Mouse (Mus musculus): ENCODE results near the gene Tmem184b. TPM values are rescaled to one million over a fixed set of nuclear protein-coding genes. Genes with fewer than 3 reads are reported as not detected.

The Tmem184b gene
- polyA plus RNA-seq, 1 experiment = 19.1 TPM

- Histone ChIP-seq H3K27ac (ENCODE audit: control insufficient read depth, insufficient read depth, low read depth, low read length, poor library complexity) (no peak within 1 kb of the TSS; the same call in 1 of the 2 replicates), H3K4me1 (ENCODE audit: control insufficient read depth, insufficient read depth, low read length) (peaks cover 6% of the 10 kb centered on the region), H3K4me3 (replicated peaks; ENCODE audit: control insufficient read depth, low read depth, low read length) (peak within 1 kb of the TSS; percentile 65)
- TF ChIP-seq CTCF (IDR thresholded peaks at IDR 0.05; ENCODE audit: control insufficient read depth, insufficient read depth, low read length) (no peak), POLR2A (IDR thresholded peaks at IDR 0.05; ENCODE audit: borderline replicate concordance, control insufficient read depth, low read depth, low read length) (no peak)
- 47% methylated on average over 8 of the region's 8 CpGs for WGBS
Observed at GRCm38 (mm10) chr15:79346051-79346793, 57.1 kb downstream of the Tmem184b start, which contains the start of gene Maff. Gene Maff, plus strand, starts transcription at chr15:79346621.

DNA sequence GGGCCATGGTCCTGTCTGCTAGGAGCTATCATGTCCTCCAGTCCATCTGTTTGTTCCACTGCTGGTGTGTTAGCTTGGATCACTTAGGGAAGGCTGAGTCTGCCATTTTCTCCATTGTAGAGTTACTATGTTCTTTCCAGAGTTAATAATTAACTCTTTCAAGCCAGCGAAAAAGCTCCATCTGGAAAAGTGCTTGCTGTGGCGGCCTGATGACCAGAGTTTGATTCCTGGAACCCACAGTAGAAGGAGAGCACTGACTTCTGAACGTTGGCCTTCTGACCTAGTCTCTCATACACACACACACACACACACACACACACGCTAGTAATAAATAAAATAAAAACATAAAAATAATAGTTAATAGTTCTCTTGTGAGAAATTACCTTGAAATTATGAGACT, 58.7 kb downstream of the Tmem184b start:
- H3K27ac ChIP-seq (ENCODE audit: control insufficient read depth, insufficient read depth, low read depth, low read length, poor library complexity) = no peak overlapping the region
- TF ChIP-seq POLR2A (IDR thresholded peaks at IDR 0.05; ENCODE audit: borderline replicate concordance, control insufficient read depth, low read depth, low read length) (no peak), CTCF (IDR thresholded peaks at IDR 0.05; ENCODE audit: control insufficient read depth, insufficient read depth, low read length) (no peak)
- no peak overlapping the region for H3K4me3 ChIP-seq (replicated peaks; ENCODE audit: control insufficient read depth, low read depth, low read length)
- peaks cover 3% of the 10 kb centered on the region; the same call in 1 of the 2 replicates for H3K4me1 ChIP-seq (ENCODE audit: control insufficient read depth, insufficient read depth, low read length)
- 72% methylated on average over 4 of the region's 4 CpGs for WGBS

DNA sequence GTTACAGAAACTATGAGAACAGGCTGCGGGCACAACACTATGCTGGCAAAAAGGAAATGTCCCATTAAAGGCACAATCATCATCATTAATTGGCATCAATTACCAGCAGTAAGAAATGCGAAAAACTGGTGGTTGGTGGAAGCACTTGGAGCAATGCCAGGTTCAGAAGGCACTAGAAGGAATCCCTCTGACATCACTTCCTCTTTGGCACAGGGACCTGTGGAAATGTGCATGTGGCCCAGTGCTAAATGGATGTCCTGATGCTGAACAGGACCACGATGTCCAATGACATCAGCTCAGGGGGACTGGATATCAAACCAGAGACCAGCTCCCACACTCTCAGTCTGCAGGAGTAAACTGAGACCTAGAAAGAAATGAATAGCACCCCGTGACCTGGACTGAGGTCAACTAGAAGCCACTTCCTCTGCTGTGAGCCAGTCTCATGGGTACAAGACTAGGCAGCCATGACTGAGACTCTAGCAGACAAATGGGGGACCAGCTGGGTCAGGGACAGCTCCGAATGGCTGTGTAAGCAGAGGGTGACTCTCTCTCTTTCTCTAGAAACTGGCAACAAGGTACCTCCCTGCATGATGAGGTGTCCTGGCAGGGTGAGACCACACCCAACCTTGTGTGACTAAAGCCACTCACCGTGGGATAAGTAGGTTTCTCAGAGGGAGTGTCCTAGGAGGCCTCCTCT, 60.6 kb downstream of the Tmem184b start:
- Histone ChIP-seq H3K4me1 (ENCODE audit: control insufficient read depth, insufficient read depth, low read length) (peaks cover 3% of the 10 kb centered on the region; the same call in 1 of the 2 replicates), H3K27ac (ENCODE audit: control insufficient read depth, insufficient read depth, low read depth, low read length, poor library complexity) (no peak overlapping the region), H3K4me3 (replicated peaks; ENCODE audit: control insufficient read depth, low read depth, low read length) (no peak overlapping the region)
- 57% methylated on average over 6 of the region's 6 CpGs for WGBS
- TF ChIP-seq CTCF (IDR thresholded peaks at IDR 0.05; ENCODE audit: control insufficient read depth, insufficient read depth, low read length) = no peak
- TF ChIP-seq POLR2A (IDR thresholded peaks at IDR 0.05; ENCODE audit: borderline replicate concordance, control insufficient read depth, low read depth, low read length) = no peak

- no peak for TF ChIP-seq CTCF (IDR thresholded peaks at IDR 0.05; ENCODE audit: control insufficient read depth, insufficient read depth, low read length)
- no peak for TF ChIP-seq POLR2A (IDR thresholded peaks at IDR 0.05; ENCODE audit: borderline replicate concordance, control insufficient read depth, low read depth, low read length)
- 45% methylated on average over 5 of the region's 5 CpGs for WGBS
- no peak overlapping the region for H3K4me3 ChIP-seq (replicated peaks; ENCODE audit: control insufficient read depth, low read depth, low read length)
- H3K27ac ChIP-seq (ENCODE audit: control insufficient read depth, insufficient read depth, low read depth, low read length, poor library complexity) = no peak overlapping the region
- peaks cover 3% of the 10 kb centered on the region for H3K4me1 ChIP-seq (ENCODE audit: control insufficient read depth, insufficient read depth, low read length)
Observed at GRCm38 (mm10) chr15:79338978-79339377, 64.4 kb downstream of the Tmem184b start.

- Histone ChIP-seq H3K4me1 (ENCODE audit: control insufficient read depth, insufficient read depth, low read length) (no peaks in the 10 kb centered on the region; the same call in 1 of the 2 replicates), H3K27ac (ENCODE audit: control insufficient read depth, insufficient read depth, low read depth, low read length, poor library complexity) (no peak overlapping the region), H3K4me3 (replicated peaks; ENCODE audit: control insufficient read depth, low read depth, low read length) (no peak overlapping the region)
- 45% methylated on average over 7 of the region's 7 CpGs for WGBS
- TF ChIP-seq POLR2A (IDR thresholded peaks at IDR 0.05; ENCODE audit: borderline replicate concordance, control insufficient read depth, low read depth, low read length) (no peak), CTCF (IDR thresholded peaks at IDR 0.05; ENCODE audit: control insufficient read depth, insufficient read depth, low read length) (no peak)
Observed at GRCm38 (mm10) chr15:79335061-79335655, 68.2 kb downstream of the Tmem184b start.

- Histone ChIP-seq H3K4me1 (ENCODE audit: control insufficient read depth, insufficient read depth, low read length) (no peaks in the 10 kb centered on the region; the same call in 1 of the 2 replicates), H3K4me3 (replicated peaks; ENCODE audit: control insufficient read depth, low read depth, low read length) (no peak overlapping the region), H3K27ac (ENCODE audit: control insufficient read depth, insufficient read depth, low read depth, low read length, poor library complexity) (no peak overlapping the region)
- TF ChIP-seq POLR2A (IDR thresholded peaks at IDR 0.05; ENCODE audit: borderline replicate concordance, control insufficient read depth, low read depth, low read length) = no peak
- WGBS = 64% methylated on average over 4 of the region's 4 CpGs
Observed at GRCm38 (mm10) chr15:79333409-79333808, 70.0 kb downstream of the Tmem184b start.

DNA sequence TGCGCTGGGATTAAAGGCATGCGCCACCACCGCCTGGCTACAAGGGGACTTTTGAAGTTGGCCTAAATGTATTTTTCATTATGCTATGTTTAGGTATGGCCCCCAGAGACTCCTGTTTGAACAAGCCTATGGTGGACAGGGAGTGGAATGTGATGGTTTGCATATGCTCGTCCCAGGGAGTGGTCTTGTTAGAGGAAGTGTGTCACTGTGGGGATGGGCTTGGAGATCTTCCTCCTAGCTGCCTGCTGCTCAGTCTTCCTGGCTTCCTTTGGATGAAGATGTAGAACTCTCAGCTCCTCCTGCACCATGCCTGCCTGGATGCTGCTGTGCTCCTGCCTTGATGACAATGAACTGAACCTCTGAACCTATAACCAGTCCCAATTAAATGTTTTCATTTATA, 72.8 kb downstream of the Tmem184b start:
- no peak overlapping the region for H3K4me3 ChIP-seq (replicated peaks; ENCODE audit: control insufficient read depth, low read depth, low read length)
- no peak for TF ChIP-seq POLR2A (IDR thresholded peaks at IDR 0.05; ENCODE audit: borderline replicate concordance, control insufficient read depth, low read depth, low read length)
- 66% methylated on average over 4 of the region's 4 CpGs for WGBS
- no peak overlapping the region for H3K27ac ChIP-seq (ENCODE audit: control insufficient read depth, insufficient read depth, low read depth, low read length, poor library complexity)
- peaks cover 1% of the 10 kb centered on the region; the same call in 1 of the 2 replicates for H3K4me1 ChIP-seq (ENCODE audit: control insufficient read depth, insufficient read depth, low read length)

DNA sequence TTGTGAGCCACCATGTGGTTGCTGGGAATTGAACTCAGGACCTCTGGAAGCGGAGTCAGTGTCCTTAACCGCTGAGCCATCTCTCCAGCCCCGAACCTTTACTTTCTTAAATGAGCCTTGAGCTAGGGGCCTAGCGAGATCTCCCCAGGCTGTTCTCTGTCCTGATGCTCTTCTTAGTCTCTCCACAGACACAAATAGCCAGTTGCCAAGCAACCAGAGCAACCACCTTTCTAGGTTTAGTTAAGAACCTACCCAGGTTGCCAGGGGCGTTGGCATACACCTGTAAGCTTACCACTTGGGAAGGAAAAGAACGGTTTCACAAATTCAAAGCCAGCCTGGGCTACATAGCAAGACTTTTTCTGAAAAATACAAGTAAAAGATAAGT, 73.4 kb downstream of the Tmem184b start:
- TF ChIP-seq CTCF (IDR thresholded peaks at IDR 0.05; ENCODE audit: control insufficient read depth, insufficient read depth, low read length) = no peak
- no peak for TF ChIP-seq POLR2A (IDR thresholded peaks at IDR 0.05; ENCODE audit: borderline replicate concordance, control insufficient read depth, low read depth, low read length)
- Histone ChIP-seq H3K27ac (ENCODE audit: control insufficient read depth, insufficient read depth, low read depth, low read length, poor library complexity) (no peak overlapping the region), H3K4me1 (ENCODE audit: control insufficient read depth, insufficient read depth, low read length) (peaks cover 1% of the 10 kb centered on the region; the same call in 1 of the 2 replicates), H3K4me3 (replicated peaks; ENCODE audit: control insufficient read depth, low read depth, low read length) (no peak overlapping the region)
- WGBS = 89% methylated on average over 6 of the region's 6 CpGs

Measured in bone marrow, adult 2 months (tissue).